ENCODE assay signal across 9 mouse cellular contexts in the genomic region with DNA sequence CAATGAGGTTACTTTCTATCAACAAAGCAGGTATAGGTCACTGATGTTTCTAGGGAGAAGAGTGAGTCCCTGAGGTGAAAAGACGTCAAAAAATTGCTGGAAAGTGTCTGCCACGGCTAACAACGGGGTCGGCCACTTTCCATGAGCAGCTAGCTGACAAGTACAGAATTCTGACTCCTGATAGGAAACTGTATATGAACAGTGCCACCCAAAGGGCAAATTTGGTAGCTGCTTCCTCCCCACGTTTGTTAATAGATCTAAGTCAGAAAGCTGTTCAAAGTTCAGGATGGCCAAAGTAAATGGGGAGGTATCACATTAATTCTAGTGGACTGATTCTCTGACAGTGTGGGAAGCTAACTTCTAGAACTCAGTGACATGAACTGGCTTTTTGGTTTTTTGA. TPM values are rescaled to one million over a fixed set of nuclear protein-coding genes. Genes with fewer than 3 reads are reported as not detected.
A peak's percentile ranks its signal among the peaks of the same experiment; 100 is the strongest.
DNase-seq lines count a peak whose midpoint lies in the region; ATAC-seq and TF ChIP-seq lines count a peak whose summit lies in the region.
"Had no signal": no experiment of that assay in that cellular context is flagged by ENCODE, and none has a peak within 500 bp of the region (broad histone marks: within the 10 kb centered on the region; RNA-seq: fewer than 3 reads in every experiment).

No protein-coding gene starts in this region.

- H3K9me3 ChIP-seq in embryonic facial prominence, embryonic 14.5 days (ENCODE audit: control insufficient read depth, low read length): peaks cover 6% of the 10 kb centered on the region; the same call in 1 of the 2 replicates

- H3K4me3 ChIP-seq in embryonic facial prominence, embryonic 14.5 days (ENCODE audit: low read depth, low read length): no peak overlapping the region
- no peak overlapping the region for H3K4me3 ChIP-seq in layer of hippocampus, adult 2 months
- H3K4me3 ChIP-seq: heart, embryonic 13.5 days had no signal

- peak; percentile 10 for DNase-seq in gastrocnemius, adult 18-20 months (ENCODE audit: low spot score)
- DNase-seq in gastrocnemius, postnatal 25 days: no peak
- DNase-seq in urinary bladder, postnatal 25 days (ENCODE audit: low spot score): peak; percentile 47
- DNase-seq in urinary bladder, postnatal 4 days (ENCODE audit: low spot score in 2 of 2): no peak
- peak; percentile 61 for DNase-seq in embryonic facial prominence, embryonic 14.5 days (ENCODE audit: low spot score)
- peak; percentile 34 to 62 for DNase-seq in layer of hippocampus, adult 2 months (ENCODE audit: low spot score in 2 of 2)

- no peak for ATAC-seq in embryonic facial prominence, embryonic 14.5 days (ENCODE audit: low read depth)
- peak; percentile 65; the same call in 1 of the 2 replicates for ATAC-seq in megakaryocyte-erythroid progenitor cell, adult 5-6 weeks (replicated peaks; ENCODE audit: low FRiP score, low TSS enrichment, poor library complexity, severe bottlenecking)
- ATAC-seq in erythroblast, adult 5-6 weeks (replicated peaks; ENCODE audit: low FRiP score, poor library complexity, severe bottlenecking): no peak

- H3K27ac ChIP-seq in embryonic facial prominence, embryonic 14.5 days (replicated peaks; ENCODE audit: low read depth, low read length): no peak overlapping the region
- no peak overlapping the region for H3K27ac ChIP-seq in layer of hippocampus, adult 2 months
- H3K27ac ChIP-seq: heart, embryonic 13.5 days had no signal

- no peaks in the 10 kb centered on the region for H3K36me3 ChIP-seq in embryonic facial prominence, embryonic 14.5 days (ENCODE audit: control insufficient read depth, insufficient read depth, low read length)
- H3K36me3 ChIP-seq: heart, embryonic 13.5 days had no signal

- H3K27me3 ChIP-seq in embryonic facial prominence, embryonic 14.5 days (replicated peaks; ENCODE audit: control insufficient read depth, insufficient read depth, low read length): no peaks in the 10 kb centered on the region
- H3K27me3 ChIP-seq: heart, embryonic 13.5 days had no signal

- peaks cover 15% of the 10 kb centered on the region for H3K4me1 ChIP-seq in embryonic facial prominence, embryonic 14.5 days (ENCODE audit: control insufficient read depth, insufficient read depth, low read length)

- peak; percentile 81 for TF ChIP-seq CTCF in layer of hippocampus, adult 2 months (conservative IDR thresholded peaks at IDR 0.05)

- no peak overlapping the region for H3K4me2 ChIP-seq in embryonic facial prominence, embryonic 14.5 days (ENCODE audit: low read depth, low read length)
- H3K4me2 ChIP-seq: heart, embryonic 13.5 days had no signal

- H3K9ac ChIP-seq in embryonic facial prominence, embryonic 14.5 days (ENCODE audit: low read depth, low read length): no peak overlapping the region
- H3K9ac ChIP-seq: heart, embryonic 13.5 days had no signal

- WGBS in embryonic facial prominence, embryonic 14.5 days: 22% methylated on average over 5 of the region's 5 CpGs

RNA-seq across cellular contexts. Expression of a gene that starts 57.8 kb away (rescaled TPM):
- total RNA-seq in gastrocnemius, adult 18-20 months (2021): 10 to 100 TPM; 38.3 to 70.3 TPM
- 10 to 100 TPM; 62.8 to 73.4 TPM for total RNA-seq in gastrocnemius, postnatal 25 days (2021)
- polyA plus RNA-seq in embryonic facial prominence, embryonic 14.5 days (2014; fragmentation: Nextera tagmentation; extraction: Ambion mirVana): 241 and 247 TPM in 2 replicates
- total RNA-seq in layer of hippocampus, adult 2 months (2021): 100 to 1,000 TPM; 203 to 212 TPM
- total RNA-seq in megakaryocyte-erythroid progenitor cell, adult 5-6 weeks (2014; fragmentation: Nextera tagmentation): 75.8 and 77.7 TPM in 2 replicates
- total RNA-seq in megakaryocyte-erythroid progenitor cell, adult 5-6 weeks (2017): 107 and 112 TPM in 2 replicates
- total RNA-seq in erythroblast, adult 5-6 weeks (2015; ENCODE audit: low replicate concordance): 55.7 and 64.4 TPM in 2 replicates
- 57.0 and 75.8 TPM in 2 replicates for total RNA-seq in erythroblast, adult 5-6 weeks (2017; ENCODE audit: low replicate concordance)

Comparison
In these comparisons a context has a peak if more than half of its experiments do, and no peak if none do; other contexts are left out.
1. DNase-seq: peak in gastrocnemius, adult 18-20 months (single experiment), urinary bladder, postnatal 25 days (single experiment), embryonic facial prominence, embryonic 14.5 days (single experiment) and layer of hippocampus, adult 2 months (2 of 2); none in gastrocnemius, postnatal 25 days (single experiment) and urinary bladder, postnatal 4 days (0 of 2).